Mouse (Mus musculus) forebrain, embryonic 10.5 days (tissue): ENCODE results near the gene Ptpn21. TPM values are rescaled to one million over a fixed set of nuclear protein-coding genes. Genes with fewer than 3 reads are reported as not detected.

Experiments
- polyA plus RNA-seq: library from polyadenylated mRNA; unstranded; fragments of >200 nt; fragmentation: Nextera tagmentation; extraction: Ambion mirVana; gene quantifications from 2 replicates; pipeline ENCODE4 v1.2.1, GENCODE M21; 2016

Ptpn21 gene
- polyA plus RNA-seq, 1 experiment from 2014 or later, result 7.4 TPM

Other genes starting within 250 kb of the Ptpn21 start
- gene Kcnk10, start 159.1 kb downstream of the Ptpn21 start, polyA plus RNA-seq, result 15.8 and 18.6 TPM in 2 replicates
- gene Spata7, start 109.2 kb downstream of the Ptpn21 start, polyA plus RNA-seq, result 22.4 and 23.6 TPM in 2 replicates
- gene Zc3h14, start 9.6 kb upstream of the Ptpn21 start, polyA plus RNA-seq, result 133 and 141 TPM in 2 replicates
- gene Eml5, start 164.1 kb upstream of the Ptpn21 start, polyA plus RNA-seq, result 20.5 and 21.0 TPM in 2 replicates
- gene Ttc8, start 183.2 kb upstream of the Ptpn21 start, polyA plus RNA-seq, result 40.0 and 42.7 TPM in 2 replicates